Mouse (Mus musculus): Measurements from ENCODE around the gene Acod1. TPM values are rescaled to one million over a fixed set of nuclear protein-coding genes. Genes with fewer than 3 reads are reported as not detected.

The Acod1 gene
- not detected in 2 replicates for polyA plus RNA-seq (2015; fragmentation: Nextera tagmentation; extraction: Ambion mirVana)

DNA sequence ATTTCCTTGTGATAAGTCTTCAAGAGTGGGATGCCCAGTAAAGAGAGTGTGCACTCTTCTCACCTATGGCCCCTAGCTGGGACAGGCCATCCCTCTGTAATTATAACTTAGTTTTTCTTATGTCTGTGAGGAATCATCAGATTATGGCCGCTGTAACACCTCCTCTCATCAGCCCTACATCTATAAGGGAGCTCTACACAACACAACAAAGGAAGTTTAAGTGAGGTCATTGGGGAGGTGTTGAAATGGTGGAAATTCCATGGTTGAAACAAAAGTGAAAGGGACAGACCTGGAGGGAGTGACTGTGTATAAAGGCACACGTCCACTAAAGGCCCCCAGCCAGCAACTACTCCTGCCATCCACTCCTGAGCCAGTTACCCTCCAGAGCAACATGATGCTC is at the start of gene Acod1:
TSS of gene Acod1 (plus strand) at position 301 of the 400 bp plus-strand sequence.

GRCm38 (mm10) chr14:103069864-103070611 is 23.3 kb downstream of the Acod1 start, which contains the start of gene Cln5:
Cln5 (plus strand) TSS chr14:103070216.

DNA sequence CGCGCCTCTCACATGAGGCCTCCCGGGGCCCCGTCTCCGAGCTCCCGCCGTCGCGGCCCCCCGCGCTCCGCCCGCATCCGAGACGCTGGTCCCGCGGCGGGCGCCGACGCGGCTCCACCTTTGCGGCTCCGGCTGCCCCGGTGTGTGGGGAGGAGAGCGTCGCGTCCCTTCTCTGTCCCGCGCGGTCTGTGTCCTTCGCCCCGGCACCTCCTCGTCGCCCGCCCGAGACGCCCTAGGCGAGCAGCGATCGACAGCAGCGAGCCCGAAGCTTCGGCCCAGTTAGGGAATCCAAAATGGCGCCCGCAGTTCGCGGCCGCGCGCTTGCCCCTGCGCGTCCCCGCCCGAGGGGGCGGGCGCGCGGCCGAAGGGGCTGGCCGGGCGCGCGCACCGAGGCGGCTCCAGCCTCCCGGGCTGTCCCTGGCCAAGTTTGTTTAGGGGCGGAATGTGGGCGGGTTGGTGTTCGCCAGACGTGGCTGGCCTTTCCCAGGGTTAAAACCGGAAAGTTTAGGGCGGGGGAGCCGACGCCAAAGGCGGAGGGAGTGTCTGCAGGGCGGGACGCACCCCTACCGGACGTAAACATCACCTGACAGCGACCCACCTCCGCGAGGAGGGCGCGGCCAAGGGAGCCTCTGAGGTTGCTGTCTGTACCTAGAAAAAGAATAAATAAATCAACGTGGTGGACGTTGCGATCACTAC is 52.6 kb downstream of the Acod1 start, which contains the start of gene Fbxl3:
TSS of gene Fbxl3 (minus strand) at position 329 of the 696 bp plus-strand sequence.

Other genes with a start within 250 kb of the Acod1 start
- 12.1 and 12.9 TPM in 2 replicates for gene Kctd12, start 64.3 kb upstream of the Acod1 start, polyA plus RNA-seq (2015; fragmentation: Nextera tagmentation; extraction: Ambion mirVana)
- gene Cln5, start 23.2 kb downstream of the Acod1 start, polyA plus RNA-seq (2015; fragmentation: Nextera tagmentation; extraction: Ambion mirVana), result 14.8 and 16.9 TPM in 2 replicates
- gene Fbxl3, start 52.6 kb downstream of the Acod1 start, polyA plus RNA-seq (2015; fragmentation: Nextera tagmentation; extraction: Ambion mirVana), result 16.2 and 16.6 TPM in 2 replicates